Mouse (Mus musculus): ENCODE results near the gene Fbxo31.
"Not testable (repeated sequence)": the region's sequence is repeated elsewhere in the genome, so short reads cannot be mapped to it uniquely, and the experiment has no call there.

The Fbxo31 gene

DNA sequence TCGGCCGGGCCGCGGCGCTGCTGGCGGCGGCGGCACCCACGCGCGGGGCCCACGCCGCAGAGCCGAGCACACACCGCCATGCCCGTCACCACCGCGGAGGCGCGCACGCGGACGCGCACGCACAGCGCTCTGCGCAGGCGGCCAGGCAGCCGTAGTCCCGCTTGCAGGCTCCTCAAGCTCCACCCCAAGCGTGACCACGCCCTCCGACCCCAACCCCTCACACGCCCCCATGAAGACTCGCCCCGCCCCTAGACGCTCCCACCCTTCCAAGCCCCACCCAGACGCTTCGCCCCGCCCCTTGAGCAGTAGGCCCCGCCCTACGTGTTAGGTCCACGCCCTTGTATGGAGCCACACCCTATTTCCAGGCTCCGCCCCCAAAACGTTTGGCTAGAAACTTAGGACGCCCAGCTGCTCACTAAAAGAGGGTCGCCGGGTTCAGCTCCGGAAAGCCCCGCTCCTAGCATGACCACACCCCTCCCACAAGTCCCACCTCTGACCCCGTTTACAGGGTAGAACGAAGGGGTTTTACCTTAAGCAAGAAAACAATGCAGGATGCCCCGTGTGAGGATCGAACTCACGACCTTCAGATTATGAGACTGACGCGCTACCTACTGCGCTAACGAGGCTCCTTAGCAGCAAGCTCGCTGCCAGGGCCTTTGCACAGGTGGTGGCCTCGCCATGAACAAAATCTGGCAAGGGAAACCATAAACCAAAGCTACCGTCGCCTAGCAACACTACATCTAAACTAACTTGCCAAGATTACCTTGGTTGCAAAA lies at the start of gene Fbxo31:
Fbxo31 (minus strand) TSS at position 131 of the 776 bp plus-strand sequence.
- DNase-seq (ENCODE audit: low spot score), result peak; percentile 92

DNA sequence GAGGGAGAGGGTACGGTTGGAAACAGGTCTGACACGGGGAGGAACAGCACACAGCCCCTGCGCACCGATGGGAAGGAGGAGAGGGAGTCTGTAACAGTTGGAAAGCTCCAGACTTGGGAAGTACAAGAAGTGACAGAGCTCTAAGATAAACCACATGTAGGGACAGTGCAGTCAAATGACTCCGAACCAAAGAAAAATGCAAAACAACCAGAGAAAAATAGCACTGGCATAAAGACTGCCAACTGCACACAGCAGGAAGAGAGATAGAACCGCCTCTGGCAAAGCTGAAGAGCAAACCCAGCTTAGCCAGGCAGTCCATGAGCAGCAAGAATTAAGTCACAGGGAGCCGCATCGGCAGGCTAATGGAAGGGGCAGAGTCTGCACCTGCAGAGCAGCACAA lies 44.4 kb upstream of the Fbxo31 start:
- no peak for DNase-seq (ENCODE audit: low spot score)

DNA sequence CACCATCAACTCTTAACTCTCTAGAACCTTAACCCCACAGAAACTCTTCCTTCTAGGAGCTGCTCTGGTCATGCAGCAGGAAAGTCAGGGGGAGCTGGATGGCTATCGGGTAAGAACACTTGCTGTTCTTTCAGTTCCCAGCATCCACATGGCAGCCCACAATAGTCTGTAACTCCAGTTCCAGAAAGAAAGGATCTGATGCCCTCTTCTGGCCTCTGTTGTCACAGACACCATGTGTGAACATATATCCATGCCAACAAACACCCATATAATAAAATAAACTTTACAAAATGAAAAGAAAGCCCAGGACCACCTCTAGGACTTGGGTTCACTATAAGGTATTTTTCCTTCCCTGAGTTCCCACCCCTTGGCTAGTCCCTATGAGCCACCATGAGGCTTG lies 43.3 kb upstream of the Fbxo31 start:
- no peak for DNase-seq (ENCODE audit: low spot score)

DNA sequence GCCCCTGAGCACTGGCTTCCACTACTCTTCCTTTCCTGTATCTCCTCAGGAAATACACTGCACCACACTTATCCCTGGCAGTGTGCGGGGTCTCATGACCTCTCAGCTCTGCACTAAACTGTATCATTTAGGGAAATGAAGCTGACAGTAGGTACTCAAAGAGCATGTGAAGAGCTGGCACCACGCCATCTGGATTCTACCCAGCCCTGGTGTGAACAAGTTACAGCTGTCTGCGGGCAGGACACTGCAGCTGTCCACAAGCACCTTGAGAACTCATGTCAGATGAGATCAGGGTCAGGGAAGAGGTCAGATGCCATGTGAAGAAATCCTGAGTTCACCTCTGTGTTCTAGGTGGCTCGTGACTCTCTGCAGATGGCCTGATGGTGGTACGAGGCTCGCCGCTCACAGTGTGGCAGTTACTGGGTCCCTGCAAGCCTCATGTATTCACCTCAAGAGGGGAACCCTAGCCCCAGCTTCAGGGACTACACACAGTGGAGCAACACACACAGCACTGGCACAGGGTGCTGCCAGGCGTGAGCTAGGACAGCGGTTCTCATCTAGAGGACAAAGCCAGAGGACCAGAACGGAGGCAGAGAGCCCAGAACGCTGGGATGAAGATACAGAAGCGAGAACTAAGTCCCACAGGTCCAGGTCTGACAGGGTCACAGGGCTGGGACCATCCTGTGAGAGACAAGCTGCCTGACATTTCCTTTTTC lies 42.4 kb upstream of the Fbxo31 start:
- DNase-seq (ENCODE audit: low spot score), result no peak

DNA sequence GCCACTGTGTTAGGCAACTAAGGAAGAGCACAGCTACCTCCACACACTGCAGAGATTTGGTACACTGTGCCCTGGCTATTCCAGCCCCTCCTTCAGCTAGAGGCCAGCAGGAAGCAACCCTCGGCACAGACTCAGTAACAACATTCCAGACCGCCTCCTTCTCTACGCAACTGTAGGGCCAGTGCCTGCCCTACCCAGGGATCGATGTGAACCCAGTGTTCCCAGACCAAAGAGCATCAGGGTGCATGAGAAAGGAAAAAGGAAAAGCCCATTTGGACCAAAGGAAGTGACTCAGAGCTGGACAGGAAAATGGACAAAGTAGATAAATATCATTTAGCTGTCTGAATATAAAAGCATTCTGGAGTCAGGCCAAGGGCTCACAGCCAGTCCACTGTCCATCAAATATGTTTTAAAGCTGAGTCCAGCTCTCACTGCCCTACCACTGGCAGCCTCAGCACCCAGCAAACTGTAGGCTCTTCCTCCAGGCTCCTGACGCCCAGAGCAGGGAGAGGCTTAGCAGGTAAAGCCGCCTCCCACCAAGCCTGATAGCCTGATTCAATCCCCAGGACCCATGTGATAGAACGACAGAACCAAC lies 40.9 kb upstream of the Fbxo31 start:
- no peak for DNase-seq (ENCODE audit: low spot score)

DNA sequence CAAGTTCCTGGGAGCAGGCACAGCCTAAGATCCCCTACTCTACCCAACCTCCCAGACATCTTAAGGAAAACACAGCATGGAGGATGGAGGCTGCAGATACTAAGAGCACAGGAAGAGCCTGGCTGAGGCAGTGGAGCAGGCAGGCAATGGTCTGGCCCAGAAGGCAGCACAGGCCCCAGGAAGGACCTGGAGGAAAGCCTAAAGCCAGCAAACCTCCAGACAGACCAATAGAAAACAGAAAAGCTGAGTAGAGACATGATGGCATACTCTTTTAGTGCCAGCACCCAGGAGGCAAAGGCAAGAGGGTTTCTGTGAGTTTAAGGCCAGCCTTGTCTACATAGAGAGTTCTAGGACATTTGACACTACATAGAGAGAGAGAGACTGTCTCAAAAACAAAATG lies 34.8 kb upstream of the Fbxo31 start:
- DNase-seq (ENCODE audit: low spot score), result no peak

DNA sequence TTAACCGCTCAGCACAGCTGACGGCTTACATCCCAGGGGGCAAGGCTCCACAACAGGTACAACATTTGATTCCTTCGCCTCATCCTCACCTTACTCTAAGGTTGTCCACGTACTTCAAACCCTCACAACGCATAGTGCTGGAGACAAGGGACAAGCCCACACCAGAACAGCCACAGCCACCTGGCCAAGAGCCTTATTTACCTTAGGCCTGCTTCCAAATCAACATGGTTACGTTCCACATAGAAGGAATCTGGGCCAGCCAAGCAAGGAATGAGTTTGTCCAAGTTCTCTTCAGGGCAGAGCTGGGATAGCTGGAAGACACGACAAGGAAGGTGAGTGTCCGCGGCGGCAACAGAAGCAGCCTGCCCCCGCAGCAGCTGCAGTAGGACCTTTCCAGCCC lies 31.3 kb upstream of the Fbxo31 start:
- DNase-seq (ENCODE audit: low spot score), result no peak

DNA sequence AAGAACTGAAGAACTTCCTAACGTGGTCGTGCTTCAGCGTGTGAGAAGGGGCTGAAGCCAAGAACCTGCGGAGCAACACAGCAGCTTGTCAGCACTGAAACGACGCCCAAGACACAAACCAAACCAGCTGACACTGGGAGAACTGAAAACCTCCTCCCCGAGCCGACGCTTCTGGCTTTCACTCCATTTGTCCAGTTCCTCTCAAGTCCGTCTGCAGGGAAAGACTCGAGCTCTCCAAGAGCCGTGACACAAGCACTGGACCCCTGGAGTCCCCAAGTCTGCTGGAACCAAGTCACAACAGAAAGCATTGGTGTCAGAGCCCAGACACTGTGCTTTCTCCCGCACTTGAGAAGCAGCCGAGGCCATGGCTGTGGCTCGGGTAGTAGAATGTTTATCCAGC lies 30.6 kb upstream of the Fbxo31 start:
- DNase-seq (ENCODE audit: low spot score), result no peak

DNA sequence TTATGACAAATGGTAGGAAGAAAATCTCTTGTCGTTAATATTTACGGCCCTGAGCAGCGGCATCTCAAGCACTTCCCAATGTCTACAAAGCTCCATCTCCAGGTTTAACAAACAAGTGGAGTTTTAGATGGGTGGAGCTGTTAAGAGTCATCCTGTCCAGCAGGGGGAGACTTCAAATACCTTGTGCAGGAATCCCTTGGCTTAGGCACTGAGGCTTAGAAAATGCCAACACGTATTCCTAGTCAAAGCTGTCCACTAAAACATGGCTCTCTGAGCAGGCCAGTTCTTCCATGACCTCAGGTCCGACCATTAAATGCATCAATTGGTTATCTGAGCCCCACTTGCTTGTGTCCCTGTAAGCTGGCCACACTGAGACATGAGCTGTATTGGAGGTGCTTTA lies 29.1 kb upstream of the Fbxo31 start:
- no peak for DNase-seq (ENCODE audit: low spot score)

DNA sequence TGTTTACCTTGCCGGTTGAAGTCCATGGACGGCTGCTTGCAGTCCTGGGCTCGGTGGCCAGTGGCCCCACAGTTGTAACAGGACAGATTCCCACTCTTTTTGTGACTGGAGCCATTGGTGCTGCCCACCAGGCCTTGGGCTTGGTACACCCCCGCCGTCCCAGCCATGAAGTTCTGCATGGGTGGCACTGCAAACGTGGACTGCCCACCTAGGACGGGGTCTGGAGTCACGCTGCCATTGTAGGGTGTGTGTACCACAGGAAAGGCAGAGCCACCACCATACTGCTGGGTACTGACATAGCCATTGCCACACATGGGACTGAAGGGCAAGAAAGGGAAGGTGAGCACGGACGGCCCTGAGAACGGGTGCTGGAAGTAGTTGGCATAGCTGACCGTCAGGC lies 25.2 kb upstream of the Fbxo31 start:
- DNase-seq (ENCODE audit: low spot score), result no peak

DNA sequence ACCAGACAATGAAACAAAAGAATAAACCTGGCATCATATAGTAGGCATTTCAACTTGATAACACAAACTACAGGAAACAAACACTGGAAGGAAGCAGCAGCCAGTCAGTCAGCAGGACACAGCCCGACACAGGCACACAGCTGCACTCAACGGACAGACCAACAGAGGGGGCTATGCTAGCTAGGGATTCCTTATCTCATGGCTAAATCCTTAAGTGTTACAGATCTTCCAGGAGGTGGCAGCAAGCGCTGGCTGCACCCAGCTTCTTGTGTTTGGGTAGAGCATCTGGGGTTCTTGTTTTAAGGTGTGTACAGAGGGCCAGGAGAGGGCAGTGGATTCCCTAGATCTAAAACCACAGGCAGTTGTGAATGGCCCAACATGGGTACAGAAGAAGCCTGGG lies 24.3 kb upstream of the Fbxo31 start:
- no peak for DNase-seq (ENCODE audit: low spot score)

DNA sequence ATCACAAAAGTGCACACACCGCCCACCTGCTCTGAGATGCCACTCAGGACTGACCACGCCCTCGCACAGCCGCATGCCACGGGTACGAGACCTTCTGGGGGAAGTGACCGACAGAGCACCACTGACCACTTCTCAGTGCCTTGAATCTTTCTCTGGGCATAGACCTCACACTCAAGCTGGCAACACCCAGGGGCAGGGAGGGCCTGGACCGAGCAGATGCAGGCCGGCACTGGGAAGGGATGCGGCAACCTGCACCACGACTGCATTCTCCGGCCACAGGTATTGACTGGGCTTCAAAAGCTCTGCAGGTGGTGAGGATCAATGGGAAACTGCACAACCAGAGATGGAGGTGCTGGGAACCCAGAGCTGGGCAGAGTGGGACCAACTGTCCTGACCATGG lies 23.8 kb upstream of the Fbxo31 start:
- DNase-seq (ENCODE audit: low spot score), result no peak

DNA sequence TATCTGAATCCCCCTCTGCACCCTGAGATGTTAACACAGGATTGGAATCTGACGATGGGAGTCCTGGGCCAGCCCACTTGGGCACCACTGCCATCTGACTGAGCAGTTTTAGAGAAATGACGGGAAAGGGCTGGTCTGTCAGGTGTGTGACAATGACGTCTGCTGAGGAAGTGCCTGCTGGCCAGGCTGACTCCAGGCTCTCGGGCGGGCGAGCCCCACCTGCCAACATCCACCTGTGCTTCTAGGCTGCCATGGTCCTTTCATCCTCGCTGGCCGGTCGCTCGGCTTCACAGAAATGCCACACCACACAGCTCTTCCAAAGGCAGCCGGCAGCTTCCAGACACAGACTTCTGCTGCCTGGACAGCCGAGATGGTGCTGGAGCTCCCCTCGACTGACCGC lies 21.2 kb upstream of the Fbxo31 start:
- no peak for DNase-seq (ENCODE audit: low spot score)

DNA sequence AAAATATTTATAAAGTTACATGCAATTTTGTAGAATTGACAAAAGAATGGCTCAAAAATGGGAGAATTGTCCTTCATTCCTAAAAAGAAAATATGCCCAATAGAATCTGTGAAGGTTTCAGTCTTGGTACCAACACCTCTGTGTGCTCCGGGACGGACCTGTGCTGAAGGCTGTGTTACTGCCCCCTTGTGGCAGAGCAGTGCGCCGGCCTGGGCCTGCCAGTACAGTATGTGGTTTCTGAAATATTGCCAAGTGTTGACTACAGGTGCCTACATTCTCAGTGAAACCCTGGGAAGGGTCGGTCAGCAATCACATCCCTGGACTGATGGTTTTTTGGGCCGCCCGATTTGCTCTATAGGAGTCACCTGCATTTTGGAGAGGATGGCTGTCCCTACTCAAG lies 20.3 kb upstream of the Fbxo31 start:
- DNase-seq (ENCODE audit: low spot score), result no peak

DNA sequence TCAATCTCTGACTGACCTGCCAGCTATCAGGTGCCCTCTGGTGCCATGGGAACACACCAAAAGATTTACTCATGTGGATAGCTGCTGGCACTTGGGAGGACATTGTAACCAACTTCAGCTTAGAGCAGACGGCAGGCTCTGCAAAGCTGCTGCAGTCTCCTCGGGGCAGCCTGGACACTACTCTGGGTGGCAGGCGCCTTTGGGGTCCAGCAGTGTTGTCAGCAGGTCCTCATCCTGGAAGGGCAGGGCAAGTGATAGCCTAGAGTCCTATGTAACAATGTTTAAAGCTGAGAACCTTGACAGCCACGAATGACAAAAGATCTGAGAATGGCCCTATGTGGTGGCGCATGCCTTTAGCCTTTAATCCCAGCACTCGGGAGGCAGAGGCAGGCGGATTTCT lies 19.6 kb upstream of the Fbxo31 start:
- no peak for DNase-seq (ENCODE audit: low spot score)

DNA sequence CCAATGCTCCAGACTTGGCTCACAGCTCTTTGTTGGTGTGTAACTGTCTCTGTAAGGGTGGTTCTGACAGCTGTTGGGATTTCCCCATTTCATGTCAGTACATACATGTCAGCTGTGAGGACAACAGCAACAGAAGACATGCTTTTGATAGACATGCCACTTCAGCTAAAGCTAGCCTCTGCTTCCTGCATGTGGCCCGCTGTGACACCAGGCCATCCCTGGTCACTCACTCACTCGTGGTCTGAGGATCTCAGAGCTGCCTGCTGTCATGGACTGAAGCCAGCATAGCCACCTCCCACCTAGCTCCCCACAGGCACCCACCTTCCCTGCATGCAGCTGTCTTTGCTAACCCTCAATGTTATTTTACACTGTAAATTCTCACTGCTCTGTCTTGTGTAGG lies 18.9 kb upstream of the Fbxo31 start:
- not testable (repeated sequence) for DNase-seq (ENCODE audit: low spot score)

DNA sequence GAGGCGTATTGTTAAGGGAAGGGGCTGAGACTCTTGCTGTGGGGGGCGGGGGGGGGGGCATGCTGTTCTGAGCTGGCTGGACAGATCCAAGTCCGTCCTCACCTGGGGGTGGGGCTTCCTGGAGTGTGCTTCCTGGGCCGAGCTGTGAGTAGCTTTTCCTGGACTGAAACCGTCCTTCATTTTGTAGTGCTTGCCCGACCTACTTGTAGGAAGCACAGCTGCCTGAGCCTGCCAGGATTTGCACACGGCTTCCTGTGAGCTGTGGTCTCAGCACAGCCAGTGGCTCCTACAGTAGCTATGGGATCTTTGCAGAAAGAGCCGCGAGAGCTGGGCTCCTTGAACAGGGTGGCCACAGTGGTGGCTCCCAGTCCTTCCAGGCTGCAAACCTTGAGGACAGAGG lies 15.4 kb upstream of the Fbxo31 start:
- DNase-seq (ENCODE audit: low spot score), result no peak

DNA sequence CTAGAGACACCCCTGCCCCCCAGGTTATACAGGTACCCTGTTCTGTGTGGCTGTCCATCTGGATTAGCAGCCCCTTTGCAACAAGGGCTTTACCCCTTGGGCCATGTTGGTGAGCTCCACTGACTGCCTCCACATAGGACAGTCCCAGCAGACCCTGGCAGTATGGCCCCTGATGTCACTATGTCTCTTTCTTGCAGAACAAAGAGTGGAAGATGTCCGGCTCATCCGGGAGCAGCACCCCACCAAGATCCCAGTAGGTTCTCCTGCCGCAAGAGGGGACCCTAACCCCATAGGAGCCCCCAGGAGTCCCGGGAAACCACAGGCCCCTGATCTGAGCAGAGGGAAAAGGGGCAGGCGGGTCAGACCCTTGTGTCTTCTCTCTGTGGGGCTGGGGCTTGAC lies 14.7 kb upstream of the Fbxo31 start:
- DNase-seq (ENCODE audit: low spot score), result no peak

DNA sequence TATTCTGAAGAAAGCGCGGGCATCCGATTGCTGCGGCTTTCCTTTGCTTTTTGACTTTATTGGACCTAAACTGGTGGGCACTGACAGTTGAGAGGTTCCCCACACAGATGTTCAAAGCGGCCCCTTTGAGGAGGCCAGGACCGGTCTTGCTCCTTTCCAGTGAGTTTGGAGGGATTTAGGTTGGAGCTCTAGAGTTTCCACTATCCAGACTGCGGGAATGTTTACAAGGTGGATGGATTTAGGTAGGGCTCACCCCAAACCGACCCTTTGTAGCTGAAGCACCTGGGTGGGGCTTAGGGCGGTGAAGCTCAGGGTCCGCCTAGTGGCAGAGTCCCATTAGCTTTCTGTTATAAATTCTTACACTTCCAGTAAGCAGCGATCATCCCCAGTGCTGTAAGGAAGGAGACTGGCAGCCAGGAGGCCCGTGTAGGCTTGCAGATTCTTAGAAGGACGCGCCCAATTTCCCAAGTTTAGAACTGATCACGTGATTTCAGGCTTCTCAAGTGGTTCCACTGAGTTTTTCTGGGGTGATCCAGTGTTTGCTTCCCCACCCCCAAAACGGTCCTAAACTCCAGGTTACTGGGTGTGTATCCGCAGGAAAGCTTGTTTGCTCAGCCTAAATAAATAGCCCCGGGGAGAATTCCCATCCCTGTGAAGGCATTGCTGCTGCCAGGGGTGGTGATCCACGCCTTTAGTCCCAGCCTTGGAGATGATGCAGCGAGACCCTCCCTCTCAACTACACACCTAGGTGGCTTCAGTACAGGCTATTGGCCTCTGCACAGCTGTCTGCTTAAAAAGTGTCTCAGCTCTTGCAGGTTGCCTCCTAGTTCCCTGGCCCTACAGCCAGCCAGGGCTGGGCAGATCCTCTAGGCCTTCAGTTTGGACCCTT lies 12.8 kb upstream of the Fbxo31 start:
- DNase-seq (ENCODE audit: low spot score), result no peak

DNA sequence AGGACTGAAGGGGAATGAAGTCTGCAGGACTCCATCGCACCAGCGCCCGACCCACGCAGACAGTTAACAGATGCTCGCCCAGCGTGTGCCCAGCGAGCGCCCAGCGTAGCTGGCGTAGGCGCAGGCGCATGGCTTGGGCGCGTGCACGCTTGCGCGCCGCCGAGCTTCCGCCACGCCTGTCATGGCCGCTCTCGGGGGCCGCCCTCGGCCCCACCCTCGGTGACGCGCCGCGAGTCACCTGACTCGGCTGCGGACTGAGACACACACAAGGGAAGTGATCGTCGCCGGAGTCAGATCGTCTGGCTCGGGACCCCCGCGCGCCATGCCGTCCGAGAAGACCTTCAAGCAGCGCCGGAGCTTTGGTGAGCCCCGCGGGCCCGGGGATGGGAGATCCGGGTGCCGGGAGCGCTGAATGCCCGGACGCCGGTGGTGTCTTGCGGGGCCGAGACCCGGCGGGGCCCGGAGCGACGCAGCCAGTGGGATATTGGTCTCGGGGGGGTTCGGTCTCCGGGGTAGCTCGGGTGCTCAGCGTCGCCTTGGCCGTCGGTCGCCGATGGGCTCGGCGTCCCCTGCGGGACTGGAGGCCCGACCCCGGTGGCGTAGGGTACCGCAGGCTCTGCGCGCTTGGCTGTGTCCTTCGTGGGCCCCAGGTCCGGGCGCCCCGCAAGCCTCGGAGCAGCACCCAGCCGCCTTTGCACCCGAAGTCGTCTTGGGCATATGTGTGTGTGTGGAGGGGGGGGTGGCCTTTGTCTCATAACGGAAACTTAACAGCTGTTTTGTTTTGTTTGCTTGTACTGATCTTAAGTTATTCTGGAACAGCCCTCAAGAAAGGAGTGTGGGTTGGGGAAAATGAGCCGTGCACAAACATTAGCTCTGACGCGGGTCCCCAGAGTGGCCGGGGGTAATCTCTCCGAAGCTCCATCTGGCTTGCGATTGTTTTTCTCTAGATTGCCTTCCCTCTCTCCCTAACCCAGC lies 11.9 kb upstream of the Fbxo31 start, which contains the start of gene Map1lc3b:
Map1lc3b (plus strand) TSS at position 159 of the 975 bp plus-strand sequence.
- DNase-seq (ENCODE audit: low spot score), result peak; percentile 91

DNA sequence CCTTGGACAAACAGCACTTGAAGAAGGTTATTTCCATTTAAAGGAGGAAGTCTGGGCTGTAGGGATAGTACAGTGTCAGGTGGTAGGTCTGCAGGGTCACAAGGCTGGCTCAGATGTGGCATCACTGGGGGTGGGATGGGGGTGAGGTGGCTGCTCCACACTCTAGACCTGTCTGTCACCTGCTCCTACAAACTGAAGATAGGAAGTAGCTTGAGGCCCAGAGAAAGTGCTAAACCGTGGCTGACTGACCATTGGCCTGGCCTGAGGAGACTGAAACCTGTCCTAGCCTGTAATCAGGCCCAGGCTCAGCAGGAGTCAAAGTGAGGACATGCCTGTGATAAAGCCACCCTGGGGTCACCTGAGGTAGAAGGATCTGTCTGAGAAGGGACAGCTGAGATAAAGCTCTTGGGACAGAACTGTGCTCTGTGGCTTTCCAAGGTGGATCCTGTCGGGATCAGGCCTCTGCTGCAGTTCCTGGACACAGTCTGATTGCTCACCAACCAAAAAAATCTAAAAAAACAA lies 10.7 kb upstream of the Fbxo31 start:
- no peak for DNase-seq (ENCODE audit: low spot score)

All from layer of hippocampus, adult 9-10 months (tissue).